Mouse (Mus musculus): Measurements from ENCODE around the gene Scgb1b29. TPM values are rescaled to one million over a fixed set of nuclear protein-coding genes. Genes with fewer than 3 reads are reported as not detected.
"Not testable (repeated sequence)": the region's sequence is repeated elsewhere in the genome, so short reads cannot be mapped to it uniquely, and the experiment has no call there.

Gene Scgb1b29
- not detected for total RNA-seq (2021)
- long read RNA-seq, experiment 1 = 0 reads
- long read RNA-seq, experiment 2 = 0 reads

DNA sequence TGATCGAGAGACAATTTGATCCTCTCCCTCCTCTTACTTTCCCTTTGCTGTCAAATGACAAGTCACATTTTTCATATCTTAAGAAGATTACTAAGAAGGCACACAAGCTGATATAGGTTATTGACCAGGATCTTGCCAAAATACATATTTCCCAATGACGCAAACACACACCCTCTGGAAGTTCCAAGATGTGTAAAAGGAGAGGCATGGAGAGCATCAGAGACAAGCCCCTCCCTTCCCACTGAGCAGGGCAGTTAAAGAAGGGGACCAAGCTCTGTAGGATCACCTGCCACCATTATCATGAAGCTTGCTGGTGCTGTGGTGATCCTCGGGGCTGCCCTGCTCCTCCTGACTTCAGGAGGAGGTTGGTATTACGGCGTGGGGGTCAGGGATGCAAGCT, at the start of gene Scgb1b29:
TSS of gene Scgb1b29 (plus strand) at position 301 of the 400 bp plus-strand sequence.
- intact Hi-C loops (cut with DNase I; ENCODE audit: low total_unique reads); DNase-seq: not testable (repeated sequence)

GRCm38 (mm10) chr7:32428636-32429035, 12.7 kb upstream of the Scgb1b29 start:
- DNase-seq; intact Hi-C loops (cut with DNase I; ENCODE audit: low total_unique reads): not testable (repeated sequence)

Other genes starting within 250 kb of the Scgb1b29 start
- gene Scgb2b11, start 230.4 kb upstream of the Scgb1b29 start, total RNA-seq (2021) = not detected
- not detected for gene Scgb1b11, start 218.7 kb upstream of the Scgb1b29 start, total RNA-seq (2021)
- not detected for gene Scgb2b12, start 114.3 kb upstream of the Scgb1b29 start, total RNA-seq (2021)
- not detected for gene Scgb1b12, start 107.4 kb upstream of the Scgb1b29 start, total RNA-seq (2021)

All from gastrocnemius, postnatal 14 days (tissue).